Mouse (Mus musculus) limb, embryonic 14.5 days (tissue): ENCODE data around the gene Fxr1. TPM values are rescaled to one million over a fixed set of nuclear protein-coding genes. Genes with fewer than 3 reads are reported as not detected.

Source experiments
- ATAC-seq: fragments of 200-750 bp; cut with Nextera tagmentation; 2 replicates; pipeline ENCODE4 v1.8.0; 2017; ENCODE audit warnings: low read depth, moderate number of reproducible peaks, moderate TSS enrichment; ENCODE audit not compliant: low FRiP score
- DNase-seq: peaks from one replicate; pipeline ENCODE4 v3.0.0-alpha.2; 2015; ENCODE audit warnings: low spot score
- H3K27ac ChIP-seq: fragments of 300-500 bp; sonication (generic); replicated peaks from 2 replicates; pipeline ENCODE4 v1.5.1; 2014; ENCODE audit warnings: low read depth, mild to moderate bottlenecking, low read length, moderate library complexity, mixed read lengths
- H3K27me3 ChIP-seq: fragments of 300-500 bp; sonication (generic); 2 replicates; pipeline ENCODE4 v1.6.1; 2014; ENCODE audit warnings: low read length, mixed read lengths; ENCODE audit not compliant: control insufficient read depth, insufficient read depth
- H3K36me3 ChIP-seq: fragments of 300-500 bp; sonication (generic); 2 replicates; pipeline ENCODE4 v1.6.1; 2014; ENCODE audit warnings: mild to moderate bottlenecking, low read length, moderate library complexity, mixed read lengths; ENCODE audit not compliant: control insufficient read depth, insufficient read depth
- H3K4me1 ChIP-seq: fragments of 300-500 bp; sonication (generic); 2 replicates; pipeline ENCODE4 v1.6.1; 2014; ENCODE audit warnings: antibody characterized with exemption, low read length, mixed read lengths; ENCODE audit not compliant: control insufficient read depth, insufficient read depth
- H3K4me2 ChIP-seq: fragments of 300-500 bp; sonication (generic); replicated peaks from 2 replicates; pipeline ENCODE4 v1.6.1; 2014; ENCODE audit warnings: low read depth, mild to moderate bottlenecking, low read length, moderate library complexity; ENCODE audit not compliant: severe bottlenecking
- H3K4me3 ChIP-seq: fragments of 300-500 bp; sonication (generic); replicated peaks from 2 replicates; pipeline ENCODE4 v1.5.1; 2014; ENCODE audit warnings: low read length
- H3K9ac ChIP-seq: fragments of 300-500 bp; sonication (generic); 2 replicates; pipeline ENCODE4 v1.6.1; 2014; ENCODE audit warnings: mild to moderate bottlenecking, low read depth, low read length, moderate library complexity; ENCODE audit not compliant: severe bottlenecking
- H3K9me3 ChIP-seq: fragments of 300-500 bp; sonication (generic); 2 replicates; pipeline ENCODE4 v1.6.1; 2016; ENCODE audit warnings: low read length; ENCODE audit not compliant: control insufficient read depth
- POLR2A ChIP-seq: fragments of 200-500 bp; IDR thresholded peaks from 2 replicates; pipeline ENCODE4 v1.8.0; 2012; ENCODE audit warnings: inconsistent platforms, mild to moderate bottlenecking, moderate library complexity, borderline replicate concordance; ENCODE audit not compliant: insufficient read depth, insufficient read length; ENCODE audit errors: extremely low read depth
- WGBS: fragments of 180-500 bp; shearing (Covaris S2); extraction: QIAGEN DNeasy Blood & Tissue Kit; methylation state at CpG from one replicate; pipeline ENCODE4 v1.1.7; 2014; 5-methylcytosine and 5-hydroxymethylcytosine counted together
- polyA plus RNA-seq, 2 experiments: library from polyadenylated mRNA; depleted of rRNA in 1 of 2; stranded (reverse) in 1 of 2; unstranded in 1 of 2; fragments of >200 nt; fragmentation: Nextera tagmentation in 1 of 2; extraction: Ambion mirVana in 1 of 2; gene quantifications; 2 replicates each; pipeline versions ENCODE4 v1.2.1 to v1.2.3; 2012 to 2014

Fxr1 gene
- polyA plus RNA-seq, 2 experiments = 62.9 to 80.4 TPM

- no peak for TF ChIP-seq POLR2A
- 14% methylated on average over 9 of the region's 9 CpGs for WGBS
- Histone ChIP-seq H3K27ac (no peak overlapping the region), H3K36me3 (no peaks in the 10 kb centered on the region), H3K4me3 (no peak overlapping the region), H3K4me1 (no peaks in the 10 kb centered on the region), H3K27me3 (no peaks in the 10 kb centered on the region), H3K9ac (no peak overlapping the region), H3K9me3 (no peaks in the 10 kb centered on the region), H3K4me2 (no peak overlapping the region)
- DNase-seq (no peak), ATAC-seq (no peak)
These were observed 86.7 kb downstream of the Fxr1 start for GRCm38 (mm10) chr3:34106421-34106820.

- Histone ChIP-seq H3K4me2 (no peak overlapping the region), H3K4me3 (no peak overlapping the region), H3K27ac (no peak overlapping the region), H3K36me3 (no peaks in the 10 kb centered on the region), H3K9ac (no peak overlapping the region), H3K4me1 (no peaks in the 10 kb centered on the region), H3K27me3 (no peaks in the 10 kb centered on the region), H3K9me3 (no peaks in the 10 kb centered on the region)
- 72% methylated on average over 3 of the region's 3 CpGs for WGBS
- no peak for DNase-seq
- TF ChIP-seq POLR2A = no peak
- no peak for ATAC-seq
These were observed 87.9 kb downstream of the Fxr1 start for GRCm38 (mm10) chr3:34107631-34108030.

DNA sequence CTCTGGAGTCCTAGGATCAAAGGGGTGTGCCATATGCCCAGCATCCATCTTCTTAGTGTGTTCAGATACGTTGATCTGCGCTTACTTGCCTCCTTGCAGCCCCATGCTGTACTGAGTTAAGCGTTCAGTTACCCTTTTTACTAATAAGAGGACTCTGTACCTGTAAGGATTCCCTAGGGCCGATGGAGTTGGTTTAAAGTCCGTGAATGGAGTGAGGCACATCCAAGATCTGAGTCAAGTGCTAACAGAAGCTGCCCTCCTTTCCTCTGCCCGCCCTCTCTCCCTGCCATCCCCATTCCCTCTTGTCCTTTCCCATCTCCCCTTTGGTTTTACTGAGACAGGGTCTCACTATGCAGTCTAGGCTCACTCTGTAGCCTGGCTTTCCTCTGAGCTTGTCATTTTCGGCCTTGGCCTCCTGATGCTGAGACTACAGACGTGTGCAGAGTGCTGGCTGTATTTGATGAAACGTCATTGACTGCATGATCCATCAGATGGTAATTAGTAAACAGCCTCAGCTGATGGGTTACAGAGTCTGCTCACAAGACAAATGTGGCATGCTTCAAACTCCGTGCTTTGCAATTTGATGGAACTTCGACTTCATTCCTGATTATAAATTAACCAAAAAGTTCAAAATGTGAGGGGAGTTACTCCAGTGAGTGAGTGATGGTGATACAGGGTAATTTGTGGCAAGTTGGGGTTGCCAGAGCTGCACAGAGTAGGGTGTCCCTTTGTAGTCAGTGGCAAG lies 92.4 kb downstream of the Fxr1 start:
- Histone ChIP-seq H3K9me3 (no peaks in the 10 kb centered on the region), H3K4me2 (no peak overlapping the region), H3K4me1 (no peaks in the 10 kb centered on the region), H3K36me3 (no peaks in the 10 kb centered on the region), H3K27ac (no peak overlapping the region), H3K9ac (no peak overlapping the region), H3K27me3 (no peaks in the 10 kb centered on the region), H3K4me3 (no peak overlapping the region)
- DNase-seq (no peak), ATAC-seq (no peak)
- no peak for TF ChIP-seq POLR2A
- 70% methylated on average over 11 of the region's 11 CpGs for WGBS

DNA sequence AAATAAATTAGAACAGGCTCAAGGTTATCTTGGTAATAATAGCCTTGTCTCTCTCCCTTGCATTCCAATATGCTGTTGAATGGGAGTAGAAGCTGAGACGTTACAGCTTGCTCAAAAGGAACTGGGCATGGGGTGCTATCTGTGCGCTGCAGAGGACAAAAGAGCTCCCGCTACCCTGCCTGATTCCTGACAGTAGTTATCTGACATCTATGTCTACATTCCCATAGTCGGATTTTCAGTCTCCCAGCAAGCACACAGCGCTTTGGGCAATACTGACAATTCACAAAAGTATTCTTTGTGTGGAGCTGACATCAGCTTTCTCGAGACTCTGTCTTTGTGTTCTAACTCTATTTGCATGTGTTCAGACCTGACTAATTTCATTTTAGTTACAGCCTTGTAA lies 96.1 kb downstream of the Fxr1 start:
- WGBS = 76% methylated on average over 6 of the region's 6 CpGs
- ATAC-seq (no peak), DNase-seq (no peak)
- H3K36me3 ChIP-seq = no peaks in the 10 kb centered on the region
- H3K4me2 ChIP-seq = no peak overlapping the region
- no peaks in the 10 kb centered on the region for H3K4me1 ChIP-seq
- no peak overlapping the region for H3K4me3 ChIP-seq
- no peak overlapping the region for H3K27ac ChIP-seq
- TF ChIP-seq POLR2A = no peak
- no peaks in the 10 kb centered on the region for H3K9me3 ChIP-seq
- no peak overlapping the region for H3K9ac ChIP-seq
- H3K27me3 ChIP-seq = no peaks in the 10 kb centered on the region

DNA sequence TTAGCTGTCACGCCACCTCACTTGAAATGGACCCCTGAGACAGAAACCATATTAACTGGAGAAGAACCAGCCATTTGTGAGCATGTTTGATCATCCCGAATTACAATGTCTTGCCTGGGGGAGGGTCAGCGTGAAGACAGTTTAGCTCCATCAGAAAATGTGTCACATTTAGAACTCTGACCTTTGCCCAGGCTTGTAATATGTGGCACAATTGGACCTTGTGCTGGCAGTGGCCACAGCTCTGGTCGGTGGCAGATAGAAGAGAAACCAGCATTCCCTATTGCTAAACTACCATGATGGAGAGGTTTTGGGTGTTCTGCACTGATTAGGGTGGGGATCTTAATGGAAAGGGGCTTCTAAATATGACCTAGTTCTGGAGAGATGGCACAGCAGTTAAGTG lies 100.1 kb downstream of the Fxr1 start:
- Histone ChIP-seq H3K4me1 (no peaks in the 10 kb centered on the region), H3K27me3 (no peaks in the 10 kb centered on the region), H3K27ac (no peak overlapping the region), H3K4me3 (no peak overlapping the region), H3K4me2 (no peak overlapping the region), H3K9ac (no peak overlapping the region), H3K36me3 (no peaks in the 10 kb centered on the region), H3K9me3 (no peaks in the 10 kb centered on the region)
- no peak for TF ChIP-seq POLR2A
- 77% methylated on average over 4 of the region's 4 CpGs for WGBS
- ATAC-seq = no peak
- no peak for DNase-seq

Other genes with a start within 250 kb of the Fxr1 start
- 35.2 and 43.6 TPM in 2 replicates for gene Ttc14, start 220.1 kb upstream of the Fxr1 start, polyA plus RNA-seq (2012; rRNA removed)
- 71.4 and 75.9 TPM in 2 replicates for gene Ttc14, start 220.1 kb upstream of the Fxr1 start, polyA plus RNA-seq (2014; fragmentation: Nextera tagmentation; extraction: Ambion mirVana)
- gene Ccdc39, start 175.6 kb upstream of the Fxr1 start, polyA plus RNA-seq (2012; rRNA removed) = 10.3 and 10.7 TPM in 2 replicates
- gene Ccdc39, start 175.6 kb upstream of the Fxr1 start, polyA plus RNA-seq (2014; fragmentation: Nextera tagmentation; extraction: Ambion mirVana) = 3.2 and 4.1 TPM in 2 replicates
- gene Dnajc19, start 61.4 kb downstream of the Fxr1 start, polyA plus RNA-seq (2012; rRNA removed) = 66.7 and 91.5 TPM in 2 replicates
- gene Dnajc19, start 61.4 kb downstream of the Fxr1 start, polyA plus RNA-seq (2014; fragmentation: Nextera tagmentation; extraction: Ambion mirVana) = 138 and 148 TPM in 2 replicates